Mouse (Mus musculus) lung, postnatal 0 days (tissue): Measurements from ENCODE around the gene Nploc4.

Experiments used
- CTCF ChIP-seq: IDR thresholded peaks from 2 replicates; pipeline ENCODE4 v1.5.1; 2016; ENCODE audit warnings: antibody characterized with exemption, mild to moderate bottlenecking
- EP300 ChIP-seq: IDR thresholded peaks from 2 replicates; pipeline ENCODE4 v1.6.1; 2016; ENCODE audit warnings: antibody characterized with exemption, mild to moderate bottlenecking, control low read depth

GRCm38 (mm10) chr11:120377337-120377736 lies 60.2 kb downstream of the Nploc4 start:
- no peak for TF ChIP-seq CTCF
- no peak for TF ChIP-seq EP300
